Mouse (Mus musculus): ENCODE measurements around the gene Mical3. TPM values are rescaled to one million over a fixed set of nuclear protein-coding genes. Genes with fewer than 3 reads are reported as not detected.
A peak's percentile ranks its signal among the peaks of the same experiment; 100 is the strongest.

The Mical3 gene
- total and polyA plus RNA-seq, 2 experiments = 5.8 to 7.9 TPM

DNA sequence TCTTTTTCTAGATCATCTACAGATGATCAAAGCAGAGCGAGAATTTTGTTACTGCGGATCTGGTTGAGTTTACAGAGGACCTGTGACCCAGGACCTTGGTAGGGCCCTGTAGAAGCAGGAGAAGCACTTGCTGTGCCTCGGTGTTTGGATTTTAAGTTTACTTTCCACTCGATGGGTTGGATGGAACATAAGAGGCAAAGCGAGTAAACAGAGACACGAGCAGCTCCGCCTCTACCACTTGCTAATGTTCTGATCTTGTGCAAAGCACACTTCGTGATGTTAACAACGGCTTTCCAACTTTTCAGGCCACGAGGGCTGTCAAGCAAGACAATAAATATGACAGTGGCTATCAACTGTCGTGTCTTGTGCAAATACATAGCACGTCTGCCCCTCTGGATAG lies 31.8 kb upstream of the Mical3 start:
- peak; percentile 68 for DNase-seq (ENCODE audit: extremely low read depth, low read depth, low spot score)
- Histone ChIP-seq H3K79me2 (ENCODE audit: control insufficient read depth, insufficient read depth, low read length) (no peaks in the 10 kb centered on the region), H3K4me3 (ENCODE audit: insufficient read depth, low read depth, low read length) (no peak overlapping the region), H3K27ac (replicated peaks; ENCODE audit: insufficient read depth, low read depth, low read length) (no peak overlapping the region), H3K9ac (ENCODE audit: low read depth, low read length) (no peak overlapping the region), H3K4me1 (ENCODE audit: control insufficient read depth, insufficient read depth, low read length) (peaks cover 18% of the 10 kb centered on the region), H3K36me3 (ENCODE audit: control insufficient read depth, insufficient read depth, low read length) (no peaks in the 10 kb centered on the region), H3K27me3 (ENCODE audit: control insufficient read depth, insufficient read depth, low read length) (no peaks in the 10 kb centered on the region)
- 48% methylated on average over 12 of the region's 12 CpGs for WGBS
- TF ChIP-seq CTCF (IDR thresholded peaks at IDR 0.05; ENCODE audit: low read depth, low read length) (no peak), POLR2A (IDR thresholded peaks at IDR 0.05; ENCODE audit: extremely low read depth, insufficient read depth, low read length) (no peak)

- no peak for DNase-seq (ENCODE audit: extremely low read depth, low read depth, low spot score)
- no peak overlapping the region for H3K9ac ChIP-seq (ENCODE audit: low read depth, low read length)
- H3K36me3 ChIP-seq (ENCODE audit: control insufficient read depth, insufficient read depth, low read length) = no peaks in the 10 kb centered on the region
- no peak for TF ChIP-seq CTCF (IDR thresholded peaks at IDR 0.05; ENCODE audit: low read depth, low read length)
- no peak for TF ChIP-seq POLR2A (IDR thresholded peaks at IDR 0.05; ENCODE audit: extremely low read depth, insufficient read depth, low read length)
- 0 out of 2 replicates have a peak overlapping the region, but pooled peaks have one; percentile 28 for H3K27ac ChIP-seq (replicated peaks; ENCODE audit: insufficient read depth, low read depth, low read length)
- no peak overlapping the region for H3K4me3 ChIP-seq (ENCODE audit: insufficient read depth, low read depth, low read length)
- WGBS = 9% methylated on average over 6 of the region's 6 CpGs
- H3K79me2 ChIP-seq (ENCODE audit: control insufficient read depth, insufficient read depth, low read length) = no peaks in the 10 kb centered on the region
- H3K4me1 ChIP-seq (ENCODE audit: control insufficient read depth, insufficient read depth, low read length) = peaks cover 7% of the 10 kb centered on the region
- no peaks in the 10 kb centered on the region for H3K27me3 ChIP-seq (ENCODE audit: control insufficient read depth, insufficient read depth, low read length)
Observed at GRCm38 (mm10) chr6:121160126-121160525, 29.3 kb upstream of the Mical3 start.

GRCm38 (mm10) chr6:121159616-121160015 lies 28.8 kb upstream of the Mical3 start:
- Histone ChIP-seq H3K79me2 (ENCODE audit: control insufficient read depth, insufficient read depth, low read length) (no peaks in the 10 kb centered on the region), H3K4me1 (ENCODE audit: control insufficient read depth, insufficient read depth, low read length) (peaks cover 7% of the 10 kb centered on the region), H3K36me3 (ENCODE audit: control insufficient read depth, insufficient read depth, low read length) (no peaks in the 10 kb centered on the region), H3K27me3 (ENCODE audit: control insufficient read depth, insufficient read depth, low read length) (no peaks in the 10 kb centered on the region), H3K27ac (replicated peaks; ENCODE audit: insufficient read depth, low read depth, low read length) (no peak overlapping the region), H3K9ac (ENCODE audit: low read depth, low read length) (no peak overlapping the region), H3K4me3 (ENCODE audit: insufficient read depth, low read depth, low read length) (no peak overlapping the region)
- no peak for TF ChIP-seq POLR2A (IDR thresholded peaks at IDR 0.05; ENCODE audit: extremely low read depth, insufficient read depth, low read length)
- TF ChIP-seq CTCF (IDR thresholded peaks at IDR 0.05; ENCODE audit: low read depth, low read length) = no peak
- WGBS = 24% methylated on average over 5 of the region's 5 CpGs
- peak; percentile 60 for DNase-seq (ENCODE audit: extremely low read depth, low read depth, low spot score)

DNA sequence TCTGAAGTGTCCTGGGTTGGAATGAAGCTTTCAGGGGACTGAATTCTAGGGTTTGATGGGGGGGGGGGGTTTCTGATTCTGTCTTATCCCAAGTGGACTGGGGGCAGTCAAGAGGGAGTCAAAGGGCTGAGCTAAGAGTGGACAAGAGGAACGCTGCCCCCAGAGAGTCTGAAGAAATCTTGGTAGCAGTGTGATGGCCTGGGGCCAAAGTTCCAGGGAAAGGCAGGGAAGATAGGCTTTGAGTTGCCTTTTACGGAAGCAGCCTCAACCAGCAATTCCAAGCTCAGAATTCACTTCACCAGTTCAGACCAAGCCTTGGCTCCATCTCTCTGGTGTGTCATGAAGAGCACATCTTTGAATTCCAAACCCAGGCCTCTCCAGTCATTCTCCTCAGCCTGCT lies 25.2 kb upstream of the Mical3 start:
- Histone ChIP-seq H3K27ac (replicated peaks; ENCODE audit: insufficient read depth, low read depth, low read length) (no peak overlapping the region), H3K79me2 (ENCODE audit: control insufficient read depth, insufficient read depth, low read length) (no peaks in the 10 kb centered on the region; the same call in 1 of the 2 replicates), H3K4me3 (ENCODE audit: insufficient read depth, low read depth, low read length) (no peak overlapping the region), H3K27me3 (ENCODE audit: control insufficient read depth, insufficient read depth, low read length) (no peaks in the 10 kb centered on the region), H3K36me3 (ENCODE audit: control insufficient read depth, insufficient read depth, low read length) (no peaks in the 10 kb centered on the region), H3K4me1 (ENCODE audit: control insufficient read depth, insufficient read depth, low read length) (peaks cover 12% of the 10 kb centered on the region), H3K9ac (ENCODE audit: low read depth, low read length) (no peak overlapping the region)
- WGBS = 84% methylated on average over 2 of the region's 2 CpGs
- DNase-seq (ENCODE audit: extremely low read depth, low read depth, low spot score) = no peak
- TF ChIP-seq CTCF (IDR thresholded peaks at IDR 0.05; ENCODE audit: low read depth, low read length) = no peak
- TF ChIP-seq POLR2A (IDR thresholded peaks at IDR 0.05; ENCODE audit: extremely low read depth, insufficient read depth, low read length) = no peak

GRCm38 (mm10) chr6:121154451-121155300 lies 23.9 kb upstream of the Mical3 start:
- 93% methylated on average over 16 of the region's 16 CpGs for WGBS
- H3K9ac ChIP-seq (ENCODE audit: low read depth, low read length) = no peak overlapping the region
- H3K27me3 ChIP-seq (ENCODE audit: control insufficient read depth, insufficient read depth, low read length) = no peaks in the 10 kb centered on the region
- no peak overlapping the region for H3K4me3 ChIP-seq (ENCODE audit: insufficient read depth, low read depth, low read length)
- TF ChIP-seq CTCF (IDR thresholded peaks at IDR 0.05; ENCODE audit: low read depth, low read length) = no peak
- no peak for TF ChIP-seq POLR2A (IDR thresholded peaks at IDR 0.05; ENCODE audit: extremely low read depth, insufficient read depth, low read length)
- no peak for DNase-seq (ENCODE audit: extremely low read depth, low read depth, low spot score)
- no peak overlapping the region for H3K27ac ChIP-seq (replicated peaks; ENCODE audit: insufficient read depth, low read depth, low read length)
- H3K36me3 ChIP-seq (ENCODE audit: control insufficient read depth, insufficient read depth, low read length) = no peaks in the 10 kb centered on the region
- no peaks in the 10 kb centered on the region; the same call in 1 of the 2 replicates for H3K79me2 ChIP-seq (ENCODE audit: control insufficient read depth, insufficient read depth, low read length)
- H3K4me1 ChIP-seq (ENCODE audit: control insufficient read depth, insufficient read depth, low read length) = peaks cover 8% of the 10 kb centered on the region

DNA sequence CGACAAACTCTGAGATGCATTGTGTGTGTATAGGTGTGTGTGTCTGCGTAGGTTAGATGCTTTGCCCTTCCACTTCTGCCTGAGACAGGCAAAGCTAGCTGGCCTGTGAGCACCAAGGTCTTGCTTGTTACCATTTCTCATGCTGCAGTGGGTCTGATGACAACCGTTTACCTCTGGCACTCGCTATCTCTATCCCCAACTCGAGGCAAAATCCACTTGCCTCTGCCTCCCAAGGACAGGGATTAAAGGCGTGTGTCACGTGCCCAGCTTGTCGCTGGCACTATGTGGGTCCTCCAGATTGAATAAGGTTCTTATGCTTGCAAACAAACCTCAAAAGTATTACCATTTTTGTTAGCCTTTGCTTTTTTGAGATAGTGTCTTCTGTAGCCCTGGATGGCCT lies 22.4 kb upstream of the Mical3 start:
- no peaks in the 10 kb centered on the region for H3K36me3 ChIP-seq (ENCODE audit: control insufficient read depth, insufficient read depth, low read length)
- 77% methylated on average over 8 of the region's 8 CpGs for WGBS
- H3K79me2 ChIP-seq (ENCODE audit: control insufficient read depth, insufficient read depth, low read length) = no peaks in the 10 kb centered on the region; the same call in 1 of the 2 replicates
- DNase-seq (ENCODE audit: extremely low read depth, low read depth, low spot score) = no peak
- H3K4me3 ChIP-seq (ENCODE audit: insufficient read depth, low read depth, low read length) = no peak overlapping the region
- no peaks in the 10 kb centered on the region for H3K27me3 ChIP-seq (ENCODE audit: control insufficient read depth, insufficient read depth, low read length)
- H3K9ac ChIP-seq (ENCODE audit: low read depth, low read length) = no peak overlapping the region
- H3K4me1 ChIP-seq (ENCODE audit: control insufficient read depth, insufficient read depth, low read length) = peaks cover 5% of the 10 kb centered on the region
- H3K27ac ChIP-seq (replicated peaks; ENCODE audit: insufficient read depth, low read depth, low read length) = no peak overlapping the region
- TF ChIP-seq CTCF (IDR thresholded peaks at IDR 0.05; ENCODE audit: low read depth, low read length) (no peak), POLR2A (IDR thresholded peaks at IDR 0.05; ENCODE audit: extremely low read depth, insufficient read depth, low read length) (no peak)

Measured in liver, adult 2 months (tissue).